Mouse (Mus musculus) G1E (cell line): ENCODE measurements around the gene Clstn1.

Experiments used
- CTCF ChIP-seq: IDR thresholded peaks from 2 replicates; pipeline ENCODE4 v1.5.1; 2012; ENCODE audit warnings: low read depth, low read length, inconsistent platforms, mixed read lengths
- GATA1 ChIP-seq: IDR thresholded peaks from 2 replicates; pipeline ENCODE4 v1.6.1; 2012; ENCODE audit warnings: borderline replicate concordance, low read length, inconsistent platforms, mixed read lengths
- GATA2 ChIP-seq: IDR thresholded peaks from 2 replicates; pipeline ENCODE4 v1.6.1; 2012; ENCODE audit warnings: low read depth, low read length, inconsistent platforms, borderline replicate concordance
- POLR2AphosphoS5 ChIP-seq: IDR thresholded peaks from 2 replicates; pipeline ENCODE4 v1.6.1; 2012; ENCODE audit warnings: low read depth, low read length, inconsistent platforms; ENCODE audit not compliant: insufficient replicate concordance
- TAL1 ChIP-seq: conservative IDR thresholded peaks from 2 replicates; pipeline ENCODE4 v1.6.1; 2012; ENCODE audit warnings: low read depth, low read length, inconsistent platforms, mixed read lengths

DNA sequence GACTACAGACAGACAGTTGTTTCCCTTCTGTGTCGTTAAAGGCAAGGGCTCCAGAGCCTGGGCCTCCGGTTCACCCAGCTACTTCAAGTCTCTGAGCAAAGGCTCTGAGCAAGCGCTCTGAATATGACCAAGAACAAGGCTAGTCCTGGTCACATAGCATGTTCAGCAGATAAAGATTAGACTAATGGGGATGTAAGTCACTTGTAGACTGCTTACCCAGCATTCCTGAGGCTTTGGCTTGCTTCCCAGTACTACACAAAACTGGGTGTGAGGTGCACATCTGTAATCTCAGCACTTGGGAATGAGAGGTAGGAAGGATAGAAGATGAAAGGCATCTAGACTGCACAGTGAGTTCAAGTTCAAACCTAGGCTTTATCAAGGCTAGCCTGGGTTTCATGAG, 27.9 kb upstream of the Clstn1 start:
- TF ChIP-seq CTCF (no peak), GATA1 (no peak), TAL1 (no peak), POLR2AphosphoS5 (no peak), GATA2 (no peak)
